Mouse (Mus musculus): ENCODE results near the gene Rassf1.

The Rassf1 gene

GRCm38 (mm10) chr9:107606591-107606990, 55.2 kb downstream of the Rassf1 start:
- no peak for DNase-seq

- DNase-seq: no peak
These were observed 55.7 kb downstream of the Rassf1 start for GRCm38 (mm10) chr9:107607036-107607435.

DNA sequence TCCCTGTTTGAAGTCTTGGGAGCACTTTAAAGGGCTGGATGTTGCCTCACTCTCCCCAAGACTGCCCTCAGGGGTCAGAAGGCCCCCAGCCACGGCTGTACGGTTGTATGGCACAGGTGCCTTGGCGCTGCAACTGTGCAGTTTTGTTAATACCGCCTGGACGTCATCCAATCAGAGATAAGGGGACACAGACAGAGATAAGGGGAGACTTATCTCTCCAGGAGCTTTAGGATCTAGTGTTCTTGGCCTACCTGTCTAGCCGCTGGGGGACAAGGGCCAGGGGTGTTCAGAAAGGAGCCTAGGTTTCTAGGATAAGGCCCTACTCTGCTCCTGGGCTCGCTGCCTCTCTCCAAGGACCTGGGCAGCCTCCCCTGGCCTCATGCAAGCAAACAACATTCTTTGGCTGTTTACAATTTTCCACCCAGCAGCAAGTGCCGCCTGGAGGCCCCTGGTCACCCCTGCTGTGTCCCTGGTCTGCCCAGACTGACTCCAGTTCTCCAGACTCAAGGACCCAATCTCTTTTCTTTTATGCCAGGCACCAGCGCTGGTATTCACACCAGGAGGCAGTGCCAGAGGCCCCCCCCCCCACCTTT, 56.4 kb downstream of the Rassf1 start:
- no peak for DNase-seq

- DNase-seq: no peak
These were observed 57.5 kb downstream of the Rassf1 start, which contains the start of gene Sema3b for GRCm38 (mm10) chr9:107608741-107609432. Gene Sema3b (minus strand): TSS chr9:107609229.

DNA sequence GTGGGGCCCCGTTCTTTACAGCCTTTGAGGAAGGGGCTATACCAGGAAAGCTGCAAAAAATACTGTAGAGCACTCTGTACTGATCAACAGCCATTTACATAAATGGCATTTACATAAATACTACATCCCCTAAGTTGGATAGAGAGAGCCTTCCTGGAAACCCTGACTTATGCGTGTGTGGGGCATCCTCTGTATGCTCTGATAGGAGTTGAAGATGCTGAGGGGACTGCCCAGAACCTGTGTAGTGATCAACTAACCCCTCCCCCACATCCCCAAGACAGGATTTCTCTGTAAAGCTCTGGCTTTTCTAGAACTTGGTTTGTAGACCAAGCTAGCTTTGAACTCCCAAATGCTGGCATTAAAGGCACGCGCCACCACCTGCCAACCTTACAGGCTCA, 58.1 kb downstream of the Rassf1 start:
- DNase-seq: no peak

GRCm38 (mm10) chr9:107611456-107612190, 60.3 kb downstream of the Rassf1 start:
- DNase-seq: no peak
